Mouse (Mus musculus) ovary, postnatal 14 days (tissue): ENCODE data around the gene Smpd1.

Experiments
- DNase-seq: peaks from one replicate; pipeline ENCODE4 v3.0.0; 2022; ENCODE audit warnings: low spot score

Smpd1 gene

GRCm38 (mm10) chr7:105554212-105554942 lies at the start of gene Smpd1:
Smpd1 (plus strand) TSS chr7:105554360.
- peak; percentile 66 for DNase-seq

- DNase-seq, result no peak
These were observed 46.9 kb upstream of the Smpd1 start for GRCm38 (mm10) chr7:105507257-105507656.

- DNase-seq, result no peak
These were observed 44.0 kb upstream of the Smpd1 start for GRCm38 (mm10) chr7:105510143-105510542.

- no peak for DNase-seq
These were observed 40.3 kb upstream of the Smpd1 start for GRCm38 (mm10) chr7:105513845-105514291.

- DNase-seq, result no peak
These were observed 39.6 kb upstream of the Smpd1 start for GRCm38 (mm10) chr7:105514561-105514960.

- DNase-seq, result peak; percentile 52
These were observed 39.0 kb upstream of the Smpd1 start for GRCm38 (mm10) chr7:105515178-105515577.

GRCm38 (mm10) chr7:105516669-105517360 lies 37.3 kb upstream of the Smpd1 start:
- DNase-seq, result no peak

GRCm38 (mm10) chr7:105519336-105519735 lies 34.8 kb upstream of the Smpd1 start:
- DNase-seq, result no peak

- no peak for DNase-seq
These were observed 34.4 kb upstream of the Smpd1 start for GRCm38 (mm10) chr7:105519771-105520170.

GRCm38 (mm10) chr7:105520201-105520600 lies 34.0 kb upstream of the Smpd1 start:
- no peak for DNase-seq

- DNase-seq, result no peak
These were observed 29.9 kb upstream of the Smpd1 start for GRCm38 (mm10) chr7:105524222-105524621.

GRCm38 (mm10) chr7:105527306-105527937 lies 26.7 kb upstream of the Smpd1 start:
- peak; percentile 31 for DNase-seq

- DNase-seq, result no peak
These were observed 26.1 kb upstream of the Smpd1 start for GRCm38 (mm10) chr7:105528094-105528493.

GRCm38 (mm10) chr7:105534162-105534561 lies 20.0 kb upstream of the Smpd1 start:
- DNase-seq, result no peak

GRCm38 (mm10) chr7:105545986-105546385 lies 8.2 kb upstream of the Smpd1 start:
- DNase-seq, result no peak

GRCm38 (mm10) chr7:105547970-105548369 lies 6.2 kb upstream of the Smpd1 start:
- no peak for DNase-seq

GRCm38 (mm10) chr7:105549035-105549434 lies 5.1 kb upstream of the Smpd1 start:
- DNase-seq, result peak; percentile 25

- DNase-seq, result no peak
These were observed 526 bp upstream of the Smpd1 start for GRCm38 (mm10) chr7:105553456-105554211.

GRCm38 (mm10) chr7:105555571-105555970 lies 1.4 kb downstream of the Smpd1 start:
- DNase-seq, result no peak

GRCm38 (mm10) chr7:105556406-105556805 lies 2.2 kb downstream of the Smpd1 start:
- no peak for DNase-seq

- no peak for DNase-seq
These were observed 3.5 kb downstream of the Smpd1 start for GRCm38 (mm10) chr7:105557671-105558070.

- no peak for DNase-seq
These were observed 4.9 kb downstream of the Smpd1 start for GRCm38 (mm10) chr7:105559016-105559415.
